Mouse (Mus musculus): Measurements from ENCODE around the gene Gars. TPM values are rescaled to one million over a fixed set of nuclear protein-coding genes. Genes with fewer than 3 reads are reported as not detected.

The Gars gene
- polyA plus RNA-seq, 1 experiment from 2014 or later: 90.2 TPM

- ATAC-seq (ENCODE audit: low read depth): no peak
- Histone ChIP-seq H3K27me3 (ENCODE audit: control insufficient read depth, insufficient read depth, low read depth, low read length) (no peaks in the 10 kb centered on the region), H3K9ac (ENCODE audit: low read depth, low read length) (no peak overlapping the region), H3K4me1 (ENCODE audit: control insufficient read depth, low read depth, low read length) (no peaks in the 10 kb centered on the region), H3K4me3 (ENCODE audit: low read depth, low read length) (no peak overlapping the region), H3K9me3 (replicated peaks; ENCODE audit: control insufficient read depth, low read length) (no peaks in the 10 kb centered on the region), H3K36me3 (ENCODE audit: control insufficient read depth, insufficient read depth) (no peaks in the 10 kb centered on the region), H3K27ac (ENCODE audit: low read length) (no peak overlapping the region), H3K4me2 (ENCODE audit: low read depth, low read length) (no peak overlapping the region)
- WGBS (ENCODE audit: insufficient replicate concordance): 31% methylated on average over 4 of the region's 4 CpGs
These were observed 34.2 kb upstream of the Gars start for GRCm38 (mm10) chr6:55003559-55003958.

GRCm38 (mm10) chr6:55008401-55008800, 29.4 kb upstream of the Gars start:
- Histone ChIP-seq H3K9me3 (replicated peaks; ENCODE audit: control insufficient read depth, low read length) (no peaks in the 10 kb centered on the region), H3K4me2 (ENCODE audit: low read depth, low read length) (no peak overlapping the region), H3K27ac (ENCODE audit: low read length) (no peak overlapping the region), H3K4me3 (ENCODE audit: low read depth, low read length) (no peak overlapping the region), H3K4me1 (ENCODE audit: control insufficient read depth, low read depth, low read length) (no peaks in the 10 kb centered on the region), H3K27me3 (ENCODE audit: control insufficient read depth, insufficient read depth, low read depth, low read length) (no peaks in the 10 kb centered on the region), H3K9ac (ENCODE audit: low read depth, low read length) (no peak overlapping the region), H3K36me3 (ENCODE audit: control insufficient read depth, insufficient read depth) (no peaks in the 10 kb centered on the region)
- 65% methylated on average over 8 of the region's 8 CpGs for whole genome bisulfite sequencing (ENCODE audit: insufficient replicate concordance)
- ATAC-seq (ENCODE audit: low read depth): no peak

- Histone ChIP-seq H3K4me3 (ENCODE audit: low read depth, low read length) (no peak overlapping the region), H3K27me3 (ENCODE audit: control insufficient read depth, insufficient read depth, low read depth, low read length) (no peaks in the 10 kb centered on the region), H3K9ac (ENCODE audit: low read depth, low read length) (no peak overlapping the region), H3K4me1 (ENCODE audit: control insufficient read depth, low read depth, low read length) (no peaks in the 10 kb centered on the region), H3K9me3 (replicated peaks; ENCODE audit: control insufficient read depth, low read length) (no peaks in the 10 kb centered on the region), H3K4me2 (ENCODE audit: low read depth, low read length) (no peak overlapping the region), H3K36me3 (ENCODE audit: control insufficient read depth, insufficient read depth) (no peaks in the 10 kb centered on the region), H3K27ac (ENCODE audit: low read length) (no peak overlapping the region)
- 48% methylated on average over 16 of the region's 16 CpGs for WGBS (ENCODE audit: insufficient replicate concordance)
- ATAC-seq (ENCODE audit: low read depth): no peak
These were observed 28.2 kb upstream of the Gars start for GRCm38 (mm10) chr6:55009391-55010230.

GRCm38 (mm10) chr6:55010330-55011091, 27.3 kb upstream of the Gars start:
- H3K27ac ChIP-seq (ENCODE audit: low read length): no peak overlapping the region
- no peak for ATAC-seq (ENCODE audit: low read depth)
- no peak overlapping the region for H3K4me2 ChIP-seq (ENCODE audit: low read depth, low read length)
- H3K9ac ChIP-seq (ENCODE audit: low read depth, low read length): no peak overlapping the region
- H3K27me3 ChIP-seq (ENCODE audit: control insufficient read depth, insufficient read depth, low read depth, low read length): no peaks in the 10 kb centered on the region
- H3K4me3 ChIP-seq (ENCODE audit: low read depth, low read length): no peak overlapping the region
- H3K9me3 ChIP-seq (replicated peaks; ENCODE audit: control insufficient read depth, low read length): no peaks in the 10 kb centered on the region
- no peaks in the 10 kb centered on the region for H3K36me3 ChIP-seq (ENCODE audit: control insufficient read depth, insufficient read depth)
- H3K4me1 ChIP-seq (ENCODE audit: control insufficient read depth, low read depth, low read length): no peaks in the 10 kb centered on the region
- WGBS (ENCODE audit: insufficient replicate concordance): 68% methylated on average over 4 of the region's 4 CpGs

GRCm38 (mm10) chr6:55012516-55012915, 25.3 kb upstream of the Gars start:
- ATAC-seq (ENCODE audit: low read depth): no peak
- Histone ChIP-seq H3K27me3 (ENCODE audit: control insufficient read depth, insufficient read depth, low read depth, low read length) (no peaks in the 10 kb centered on the region), H3K9ac (ENCODE audit: low read depth, low read length) (no peak overlapping the region), H3K4me3 (ENCODE audit: low read depth, low read length) (no peak overlapping the region), H3K27ac (ENCODE audit: low read length) (no peak overlapping the region), H3K36me3 (ENCODE audit: control insufficient read depth, insufficient read depth) (no peaks in the 10 kb centered on the region), H3K9me3 (replicated peaks; ENCODE audit: control insufficient read depth, low read length) (no peaks in the 10 kb centered on the region), H3K4me1 (ENCODE audit: control insufficient read depth, low read depth, low read length) (no peaks in the 10 kb centered on the region; the same call in none of the 2 replicates), H3K4me2 (ENCODE audit: low read depth, low read length) (no peak overlapping the region)
- 62% methylated on average over 7 of the region's 7 CpGs for WGBS (ENCODE audit: insufficient replicate concordance)

GRCm38 (mm10) chr6:55014184-55014583, 23.6 kb upstream of the Gars start:
- Histone ChIP-seq H3K27ac (ENCODE audit: low read length) (no peak overlapping the region), H3K27me3 (ENCODE audit: control insufficient read depth, insufficient read depth, low read depth, low read length) (no peaks in the 10 kb centered on the region), H3K9me3 (replicated peaks; ENCODE audit: control insufficient read depth, low read length) (no peaks in the 10 kb centered on the region), H3K36me3 (ENCODE audit: control insufficient read depth, insufficient read depth) (no peaks in the 10 kb centered on the region), H3K4me1 (ENCODE audit: control insufficient read depth, low read depth, low read length) (no peaks in the 10 kb centered on the region; the same call in none of the 2 replicates), H3K4me3 (ENCODE audit: low read depth, low read length) (no peak overlapping the region), H3K9ac (ENCODE audit: low read depth, low read length) (no peak overlapping the region), H3K4me2 (ENCODE audit: low read depth, low read length) (no peak overlapping the region)
- 63% methylated on average over 3 of the region's 3 CpGs for WGBS (ENCODE audit: insufficient replicate concordance)
- no peak for ATAC-seq (ENCODE audit: low read depth)

- Histone ChIP-seq H3K9me3 (replicated peaks; ENCODE audit: control insufficient read depth, low read length) (no peaks in the 10 kb centered on the region), H3K9ac (ENCODE audit: low read depth, low read length) (no peak overlapping the region), H3K36me3 (ENCODE audit: control insufficient read depth, insufficient read depth) (no peaks in the 10 kb centered on the region), H3K27me3 (ENCODE audit: control insufficient read depth, insufficient read depth, low read depth, low read length) (no peaks in the 10 kb centered on the region), H3K4me2 (ENCODE audit: low read depth, low read length) (no peak overlapping the region), H3K4me1 (ENCODE audit: control insufficient read depth, low read depth, low read length) (no peaks in the 10 kb centered on the region; the same call in none of the 2 replicates), H3K4me3 (ENCODE audit: low read depth, low read length) (no peak overlapping the region), H3K27ac (ENCODE audit: low read length) (no peak overlapping the region)
- ATAC-seq (ENCODE audit: low read depth): no peak
- WGBS (ENCODE audit: insufficient replicate concordance): 9% methylated on average over 5 of the region's 5 CpGs
These were observed 21.6 kb upstream of the Gars start for GRCm38 (mm10) chr6:55016236-55016635.

GRCm38 (mm10) chr6:55016710-55017583, 20.9 kb upstream of the Gars start:
- Histone ChIP-seq H3K9ac (ENCODE audit: low read depth, low read length) (no peak overlapping the region), H3K4me1 (ENCODE audit: control insufficient read depth, low read depth, low read length) (no peaks in the 10 kb centered on the region; the same call in none of the 2 replicates), H3K27me3 (ENCODE audit: control insufficient read depth, insufficient read depth, low read depth, low read length) (no peaks in the 10 kb centered on the region), H3K9me3 (replicated peaks; ENCODE audit: control insufficient read depth, low read length) (no peaks in the 10 kb centered on the region), H3K4me2 (ENCODE audit: low read depth, low read length) (0 out of 2 replicates have a peak overlapping the region, but pooled peaks have one; percentile 25), H3K36me3 (ENCODE audit: control insufficient read depth, insufficient read depth) (no peaks in the 10 kb centered on the region), H3K27ac (ENCODE audit: low read length) (no peak overlapping the region), H3K4me3 (ENCODE audit: low read depth, low read length) (no peak overlapping the region)
- WGBS (ENCODE audit: insufficient replicate concordance): 20% methylated on average over 15 of the region's 15 CpGs
- no peak for ATAC-seq (ENCODE audit: low read depth)

Measured in liver, embryonic 16.5 days (tissue).